Mouse (Mus musculus): ENCODE measurements around the gene Gm45021. TPM values are rescaled to one million over a fixed set of nuclear protein-coding genes. Genes with fewer than 3 reads are reported as not detected.

The Gm45021 gene
- polyA plus RNA-seq, 1 experiment from 2014 or later = not detected

DNA sequence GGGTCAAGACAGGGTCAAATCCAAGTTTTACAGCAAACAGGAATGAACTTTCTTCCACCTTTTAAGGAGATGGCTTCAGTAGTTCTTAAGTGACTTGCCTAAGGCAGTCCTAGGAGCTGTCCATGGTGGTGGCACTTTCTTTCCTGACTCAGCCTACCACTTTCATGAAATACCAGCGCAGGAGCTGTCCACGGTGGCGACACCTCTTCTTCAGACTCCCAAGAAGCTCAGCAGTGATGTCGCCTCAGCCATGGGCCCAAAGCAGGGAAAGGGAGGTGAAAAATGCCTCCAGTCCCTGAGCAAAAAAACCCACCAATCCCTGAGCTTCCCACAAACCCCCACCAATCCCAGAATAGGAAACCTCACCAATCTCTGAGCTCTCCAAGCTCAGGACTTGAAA is 36.5 kb upstream of the Gm45021 start:
- ATAC-seq (ENCODE audit: low read depth) = no peak
- Histone ChIP-seq H3K36me3 (ENCODE audit: control insufficient read depth, insufficient read depth, low read length) (no peaks in the 10 kb centered on the region), H3K27ac (ENCODE audit: low read depth, low read length) (no peak overlapping the region), H3K4me3 (ENCODE audit: low read depth, low read length) (no peak overlapping the region), H3K4me1 (ENCODE audit: control insufficient read depth, insufficient read depth, low read length) (peaks cover 7% of the 10 kb centered on the region; the same call in 1 of the 2 replicates), H3K9ac (replicated peaks; ENCODE audit: low read depth, low read length) (no peak overlapping the region), H3K27me3 (ENCODE audit: control insufficient read depth, insufficient read depth, low read length) (no peaks in the 10 kb centered on the region), H3K9me3 (ENCODE audit: control insufficient read depth, low read length) (no peaks in the 10 kb centered on the region), H3K4me2 (ENCODE audit: low read depth, low read length) (no peak overlapping the region)
- 76% methylated on average over 4 of the region's 4 CpGs for WGBS

DNA sequence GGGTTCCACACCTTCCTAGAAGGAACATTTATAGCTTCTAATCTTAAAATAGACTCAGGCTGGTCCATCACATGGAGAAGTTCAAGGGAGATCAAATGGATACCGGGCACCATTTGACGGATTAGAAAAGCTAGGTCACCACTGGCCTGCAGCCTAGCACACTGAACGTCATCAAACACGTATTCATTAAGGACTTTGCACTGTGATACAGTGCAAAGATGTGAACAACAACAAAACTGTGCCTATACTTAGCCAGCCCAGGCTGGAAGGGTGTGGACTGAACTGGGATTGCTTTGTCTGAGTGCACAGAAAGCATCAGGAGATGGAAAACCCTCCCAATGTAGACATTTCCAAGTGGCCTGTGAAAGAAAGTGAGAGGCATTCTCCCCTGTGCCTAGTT is 35.6 kb upstream of the Gm45021 start:
- Histone ChIP-seq H3K27ac (ENCODE audit: low read depth, low read length) (peak overlapping the region; percentile 97), H3K9me3 (ENCODE audit: control insufficient read depth, low read length) (no peaks in the 10 kb centered on the region), H3K9ac (replicated peaks; ENCODE audit: low read depth, low read length) (peak overlapping the region; percentile 65), H3K4me1 (ENCODE audit: control insufficient read depth, insufficient read depth, low read length) (peaks cover 7% of the 10 kb centered on the region; the same call in 1 of the 2 replicates), H3K36me3 (ENCODE audit: control insufficient read depth, insufficient read depth, low read length) (no peaks in the 10 kb centered on the region), H3K4me2 (ENCODE audit: low read depth, low read length) (peak overlapping the region; percentile 69), H3K27me3 (ENCODE audit: control insufficient read depth, insufficient read depth, low read length) (no peaks in the 10 kb centered on the region), H3K4me3 (ENCODE audit: low read depth, low read length) (peak overlapping the region; percentile 44)
- 83% methylated on average over 4 of the region's 4 CpGs for WGBS
- ATAC-seq (ENCODE audit: low read depth) = 0 out of 2 replicates have a peak, but pooled peaks have one; percentile 15

DNA sequence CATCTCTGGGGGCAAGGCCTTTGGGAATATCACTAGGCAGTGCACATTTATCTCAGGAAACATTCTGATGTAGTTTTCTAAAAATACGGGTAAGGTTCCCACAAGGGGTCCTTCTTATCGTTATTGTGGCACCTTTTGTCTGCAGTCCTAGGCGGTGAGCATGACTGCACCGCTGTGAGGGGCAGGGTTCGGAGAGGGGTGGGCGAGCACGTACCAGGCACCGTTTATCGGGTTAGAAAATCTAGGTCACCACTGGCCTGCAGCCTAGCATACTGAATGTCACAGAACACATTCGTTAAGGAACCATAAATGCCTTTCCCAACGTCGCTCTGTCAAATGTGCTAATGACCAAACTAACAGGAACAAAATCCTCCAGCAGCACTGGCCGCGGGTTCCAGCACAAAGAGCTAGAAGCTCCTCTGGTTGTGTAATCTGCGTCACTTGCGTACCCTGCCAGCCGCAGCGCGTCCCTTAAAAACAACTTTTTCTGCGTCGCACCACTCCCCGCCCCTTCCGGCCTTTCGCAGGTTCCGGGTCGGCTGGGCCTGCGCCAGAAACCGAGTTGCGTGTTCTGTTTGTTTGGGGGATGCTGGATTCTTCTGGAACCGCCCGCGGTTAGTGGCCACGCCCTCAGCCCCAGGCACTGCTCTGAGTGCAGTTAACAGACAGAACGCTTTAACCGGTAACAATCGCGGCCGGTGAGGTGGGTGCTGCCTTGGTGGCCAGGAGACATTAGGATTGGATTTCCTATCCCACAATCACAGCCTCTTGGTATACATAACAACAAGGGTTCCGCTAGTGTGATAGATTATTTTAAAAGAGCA is 34.9 kb upstream of the Gm45021 start, which contains the start of gene Lrrc61:
Gene Lrrc61 (plus strand): TSS at position 517 of the 824 bp plus-strand sequence.
- no peaks in the 10 kb centered on the region for H3K27me3 ChIP-seq (ENCODE audit: control insufficient read depth, insufficient read depth, low read length)
- peak within 1 kb of the TSS; percentile 97 for H3K27ac ChIP-seq (ENCODE audit: low read depth, low read length)
- WGBS = under 1% methylated on average over 39 of the region's 39 CpGs
- H3K36me3 ChIP-seq (ENCODE audit: control insufficient read depth, insufficient read depth, low read length) = no peaks in the 10 kb centered on the region
- ATAC-seq (ENCODE audit: low read depth) = peak; percentile 95
- H3K9me3 ChIP-seq (ENCODE audit: control insufficient read depth, low read length) = no peaks in the 10 kb centered on the region
- peak within 1 kb of the TSS; percentile 44 for H3K4me3 ChIP-seq (ENCODE audit: low read depth, low read length)
- H3K4me2 ChIP-seq (ENCODE audit: low read depth, low read length) = peak within 1 kb of the TSS; percentile 69
- H3K4me1 ChIP-seq (ENCODE audit: control insufficient read depth, insufficient read depth, low read length) = peaks cover 7% of the 10 kb centered on the region; the same call in 1 of the 2 replicates
- H3K9ac ChIP-seq (replicated peaks; ENCODE audit: low read depth, low read length) = peak within 1 kb of the TSS; percentile 65

DNA sequence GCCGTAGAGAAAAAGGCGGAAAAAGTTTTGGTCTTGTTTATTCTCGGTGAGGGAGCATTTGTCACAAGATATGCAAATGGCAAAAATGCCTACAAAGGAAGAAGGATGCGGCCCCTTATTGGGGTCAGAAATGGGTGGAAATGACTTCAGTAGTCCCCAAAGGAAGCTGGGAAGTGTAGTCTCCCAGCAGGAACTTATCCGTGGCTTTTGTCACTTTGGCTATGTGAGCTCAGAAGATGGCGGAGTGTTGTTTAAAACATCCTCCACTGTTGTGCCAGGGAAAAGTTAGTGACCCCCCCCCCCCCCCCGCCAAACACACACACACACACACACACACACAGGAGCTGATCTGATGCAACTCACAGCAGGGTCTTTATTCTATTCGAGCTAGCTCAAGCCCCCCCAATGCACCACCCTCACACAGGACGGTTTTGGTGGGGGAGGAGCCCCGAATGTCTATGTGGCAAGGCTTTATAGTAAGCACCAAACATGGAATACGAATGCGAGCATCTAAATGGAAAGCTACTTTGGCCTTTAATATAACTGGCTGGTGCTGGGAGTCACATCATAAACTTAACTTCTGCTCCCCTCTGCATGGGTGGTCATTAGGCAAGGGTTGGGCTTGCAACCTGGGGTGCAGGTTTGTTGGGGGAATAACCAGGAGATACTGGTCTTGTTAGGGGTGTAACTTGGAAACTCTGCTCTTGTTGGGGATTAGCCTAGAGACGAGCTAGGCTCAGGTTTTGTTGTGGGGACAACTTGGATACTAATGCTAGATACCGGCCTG is 34.1 kb upstream of the Gm45021 start:
- H3K4me3 ChIP-seq (ENCODE audit: low read depth, low read length) = peak overlapping the region; percentile 44
- H3K4me2 ChIP-seq (ENCODE audit: low read depth, low read length) = peak overlapping the region; percentile 69
- peaks cover 7% of the 10 kb centered on the region; the same call in 1 of the 2 replicates for H3K4me1 ChIP-seq (ENCODE audit: control insufficient read depth, insufficient read depth, low read length)
- peak overlapping the region; percentile 97 for H3K27ac ChIP-seq (ENCODE audit: low read depth, low read length)
- no peaks in the 10 kb centered on the region for H3K36me3 ChIP-seq (ENCODE audit: control insufficient read depth, insufficient read depth, low read length)
- peak overlapping the region; percentile 65 for H3K9ac ChIP-seq (replicated peaks; ENCODE audit: low read depth, low read length)
- no peaks in the 10 kb centered on the region for H3K9me3 ChIP-seq (ENCODE audit: control insufficient read depth, low read length)
- peak; percentile 88 for ATAC-seq (ENCODE audit: low read depth)
- no peaks in the 10 kb centered on the region for H3K27me3 ChIP-seq (ENCODE audit: control insufficient read depth, insufficient read depth, low read length)
- WGBS = 29% methylated on average over 14 of the region's 14 CpGs

GRCm38 (mm10) chr6:48555956-48556355 is 33.5 kb upstream of the Gm45021 start:
- H3K27ac ChIP-seq (ENCODE audit: low read depth, low read length) = no peak overlapping the region
- H3K9me3 ChIP-seq (ENCODE audit: control insufficient read depth, low read length) = no peaks in the 10 kb centered on the region
- WGBS = 90% methylated on average over 3 of the region's 3 CpGs
- no peak overlapping the region for H3K4me3 ChIP-seq (ENCODE audit: low read depth, low read length)
- H3K9ac ChIP-seq (replicated peaks; ENCODE audit: low read depth, low read length) = no peak overlapping the region
- H3K27me3 ChIP-seq (ENCODE audit: control insufficient read depth, insufficient read depth, low read length) = no peaks in the 10 kb centered on the region
- H3K36me3 ChIP-seq (ENCODE audit: control insufficient read depth, insufficient read depth, low read length) = no peaks in the 10 kb centered on the region
- peaks cover 7% of the 10 kb centered on the region; the same call in 1 of the 2 replicates for H3K4me1 ChIP-seq (ENCODE audit: control insufficient read depth, insufficient read depth, low read length)
- no peak for ATAC-seq (ENCODE audit: low read depth)
- peak overlapping the region; percentile 69; the same call in 1 of the 2 replicates for H3K4me2 ChIP-seq (ENCODE audit: low read depth, low read length)

GRCm38 (mm10) chr6:48565693-48566310 is 23.6 kb upstream of the Gm45021 start:
- Histone ChIP-seq H3K4me3 (ENCODE audit: low read depth, low read length) (no peak overlapping the region), H3K9me3 (ENCODE audit: control insufficient read depth, low read length) (no peaks in the 10 kb centered on the region), H3K4me2 (ENCODE audit: low read depth, low read length) (no peak overlapping the region), H3K36me3 (ENCODE audit: control insufficient read depth, insufficient read depth, low read length) (peaks cover 7% of the 10 kb centered on the region; the same call in 1 of the 2 replicates), H3K27ac (ENCODE audit: low read depth, low read length) (no peak overlapping the region), H3K27me3 (ENCODE audit: control insufficient read depth, insufficient read depth, low read length) (no peaks in the 10 kb centered on the region), H3K9ac (replicated peaks; ENCODE audit: low read depth, low read length) (no peak overlapping the region), H3K4me1 (ENCODE audit: control insufficient read depth, insufficient read depth, low read length) (no peaks in the 10 kb centered on the region)
- no peak for ATAC-seq (ENCODE audit: low read depth)
- WGBS = 95% methylated on average over 4 of the region's 4 CpGs

DNA sequence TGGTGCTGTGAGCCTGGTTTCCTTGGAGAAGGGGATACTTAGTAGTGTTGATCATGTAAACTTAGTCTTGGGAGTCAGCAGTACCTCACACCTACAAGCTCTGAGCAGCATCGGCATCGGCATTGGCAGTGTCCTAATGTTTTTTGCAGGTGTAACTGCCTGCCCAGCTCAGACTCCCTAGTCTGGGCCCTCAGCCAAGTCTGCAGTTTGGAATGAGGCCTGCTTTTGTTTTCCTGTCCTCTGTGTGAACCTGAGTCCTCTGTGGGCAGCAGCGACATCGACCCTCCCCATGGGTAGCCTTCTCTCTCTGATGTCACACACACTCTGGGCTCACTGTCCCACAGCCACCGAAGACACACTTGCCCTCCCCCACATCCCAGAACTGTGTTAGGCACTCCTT is 23.1 kb upstream of the Gm45021 start:
- Histone ChIP-seq H3K4me3 (ENCODE audit: low read depth, low read length) (no peak overlapping the region), H3K27me3 (ENCODE audit: control insufficient read depth, insufficient read depth, low read length) (no peaks in the 10 kb centered on the region), H3K4me1 (ENCODE audit: control insufficient read depth, insufficient read depth, low read length) (no peaks in the 10 kb centered on the region), H3K4me2 (ENCODE audit: low read depth, low read length) (no peak overlapping the region), H3K36me3 (ENCODE audit: control insufficient read depth, insufficient read depth, low read length) (peaks cover 4% of the 10 kb centered on the region; the same call in 1 of the 2 replicates), H3K9me3 (ENCODE audit: control insufficient read depth, low read length) (no peaks in the 10 kb centered on the region), H3K9ac (replicated peaks; ENCODE audit: low read depth, low read length) (no peak overlapping the region), H3K27ac (ENCODE audit: low read depth, low read length) (no peak overlapping the region)
- 42% methylated on average over 5 of the region's 5 CpGs for WGBS
- no peak; the same call in 1 of the 2 replicates for ATAC-seq (ENCODE audit: low read depth)

DNA sequence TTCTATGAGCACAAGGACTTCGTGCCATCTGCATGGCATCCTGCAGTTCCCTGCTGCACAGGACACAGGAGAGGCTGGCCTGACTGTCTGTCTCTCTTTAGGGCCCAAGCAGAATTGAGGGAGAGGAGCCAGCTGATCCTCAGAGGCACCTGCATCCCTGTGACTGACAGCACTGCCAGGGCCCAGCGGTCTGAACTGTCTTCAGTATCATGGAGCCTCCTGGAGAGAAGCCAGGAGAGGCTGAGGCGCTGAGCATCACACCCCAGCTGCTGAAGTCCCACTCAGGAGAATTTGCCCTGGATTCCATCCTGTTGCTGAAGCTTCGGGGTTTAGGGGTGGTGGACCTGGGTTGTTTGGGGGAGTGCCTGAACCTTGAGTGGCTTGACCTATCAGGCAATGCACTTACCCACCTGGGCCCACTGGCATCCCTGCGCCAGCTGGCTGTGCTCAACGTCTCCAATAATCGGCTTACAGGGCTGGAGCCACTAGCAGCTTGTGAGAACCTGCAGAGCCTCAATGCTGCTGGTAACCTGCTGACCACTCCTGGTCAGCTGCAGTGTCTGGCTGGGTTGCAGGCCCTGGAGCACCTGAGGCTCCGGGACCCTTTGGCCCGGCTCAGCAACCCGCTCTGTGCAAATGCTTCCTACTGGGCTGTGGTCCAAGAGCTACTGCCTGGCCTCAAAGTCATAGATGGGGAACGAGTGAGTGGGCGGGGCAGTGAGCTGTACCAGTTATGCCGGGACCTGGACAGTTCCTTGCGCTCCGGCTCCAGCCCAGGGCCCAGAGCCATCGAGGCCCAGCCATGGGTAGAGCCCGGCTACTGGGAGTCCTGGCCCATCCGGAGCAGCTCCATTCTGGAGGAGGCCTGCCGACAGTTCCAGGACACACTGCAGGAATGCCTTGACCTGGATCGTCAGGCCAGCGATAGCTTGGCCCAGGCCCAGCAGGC is 21.1 kb upstream of the Gm45021 start:
- WGBS = 79% methylated on average over 21 of the region's 21 CpGs
- Histone ChIP-seq H3K27me3 (ENCODE audit: control insufficient read depth, insufficient read depth, low read length) (no peaks in the 10 kb centered on the region), H3K4me3 (ENCODE audit: low read depth, low read length) (no peak overlapping the region), H3K9me3 (ENCODE audit: control insufficient read depth, low read length) (no peaks in the 10 kb centered on the region), H3K9ac (replicated peaks; ENCODE audit: low read depth, low read length) (no peak overlapping the region), H3K27ac (ENCODE audit: low read depth, low read length) (no peak overlapping the region), H3K36me3 (ENCODE audit: control insufficient read depth, insufficient read depth, low read length) (peaks cover 3% of the 10 kb centered on the region; the same call in 1 of the 2 replicates), H3K4me2 (ENCODE audit: low read depth, low read length) (no peak overlapping the region), H3K4me1 (ENCODE audit: control insufficient read depth, insufficient read depth, low read length) (no peaks in the 10 kb centered on the region)
- ATAC-seq (ENCODE audit: low read depth) = peak; percentile 22; the same call in 1 of the 2 replicates
